ENCODE assay signal across 8 mouse cellular contexts in genomic region chr2:28538817-28539128, GRCm38 (mm10). TPM values are rescaled to one million over a fixed set of nuclear protein-coding genes. Genes with fewer than 3 reads are reported as not detected.
A peak's percentile ranks its signal among the peaks of the same experiment; 100 is the strongest.
DNase-seq lines count a peak whose midpoint lies in the region; ATAC-seq lines count a peak whose summit lies in the region.

No protein-coding gene starts in this region.

- peak; percentile 71 for DNase-seq in gastrocnemius, adult 18-20 months (ENCODE audit: low spot score)
- no peak for DNase-seq in gastrocnemius, postnatal 36 days
- peak; percentile 69 for DNase-seq in Muller cell, postnatal 12 days (ENCODE audit: inconsistent ontology term)
- DNase-seq in left cerebral cortex, adult 9 months (ENCODE audit: low spot score in 2 of 2) = no peak
- DNase-seq in right cerebral cortex, adult 18-20 months = no peak
- no peak for DNase-seq in ovary, postnatal 14 days (ENCODE audit: low spot score)

- ATAC-seq in forebrain, embryonic 16.5 days = no peak

- H3K27ac ChIP-seq in forebrain, embryonic 16.5 days (ENCODE audit: low read length) = peak overlapping the region; percentile 72
- peak overlapping the region; percentile 94 for H3K27ac ChIP-seq in macrophage

- intact Hi-C loops in gastrocnemius, postnatal 36 days (cut with DNase I) = no loop called here

- H3K9me3 ChIP-seq in forebrain, embryonic 16.5 days (ENCODE audit: control insufficient read depth, low read length) = no peaks in the 10 kb centered on the region

- no peaks in the 10 kb centered on the region for H3K27me3 ChIP-seq in forebrain, embryonic 16.5 days (replicated peaks; ENCODE audit: control insufficient read depth, insufficient read depth, low read length)

- 75% methylated on average over 1 of the region's 1 CpGs for WGBS in forebrain, embryonic 16.5 days
- WGBS in macrophage (ENCODE audit: missing documents) = 83% methylated on average over 1 of the region's 1 CpGs

- H3K4me1 ChIP-seq in forebrain, embryonic 16.5 days (replicated peaks; ENCODE audit: control insufficient read depth, insufficient read depth, low read length) = peaks cover 70% of the 10 kb centered on the region

- peaks cover 5% of the 10 kb centered on the region; the same call in 1 of the 2 replicates for H3K36me3 ChIP-seq in forebrain, embryonic 16.5 days (ENCODE audit: control insufficient read depth, insufficient read depth)
- peaks cover 19% of the 10 kb centered on the region; the same call in 1 of the 2 replicates for H3K36me3 ChIP-seq in macrophage (ENCODE audit: inconsistent target)

- H3K4me3 ChIP-seq in forebrain, embryonic 16.5 days (replicated peaks; ENCODE audit: low read length) = no peak overlapping the region
- H3K4me3 ChIP-seq in macrophage (ENCODE audit: inconsistent target) = no peak overlapping the region

- peaks cover 48% of the 10 kb centered on the region; the same call in 1 of the 2 replicates for H3K79me2 ChIP-seq in macrophage (ENCODE audit: inconsistent target)

- H3K4me2 ChIP-seq in forebrain, embryonic 16.5 days (ENCODE audit: low read length) = no peak overlapping the region

- 0 out of 2 replicates have a peak overlapping the region, but pooled peaks have one; percentile 30 for H3K9ac ChIP-seq in forebrain, embryonic 16.5 days (replicated peaks; ENCODE audit: low read depth, low read length)

RNA-seq across cellular contexts. Expression of gene Cel, which starts 24.4 kb away (rescaled TPM):
- under 1 TPM in 1 of 2 experiments, not detected in 1; 0.16 TPM for total RNA-seq in gastrocnemius, adult 18-20 months (2021)
- total RNA-seq in gastrocnemius, postnatal 36 days (2021) = not detected
- not detected in 2 replicates for polyA plus RNA-seq in forebrain, embryonic 16.5 days (2015; fragmentation: Nextera tagmentation; extraction: Ambion mirVana)
- not detected for total RNA-seq in macrophage (2018; cell fraction: chromatin; rRNA removed)
- not detected for total RNA-seq in macrophage (2018; cell fraction: cytosol; rRNA removed)
- total RNA-seq in macrophage (2018; cell fraction: nucleus; rRNA removed) = under 1 TPM in 1 of 26 experiments, not detected in 25; 0.30 TPM
- polyA plus RNA-seq in macrophage (2018) = not detected in 3 replicates

RNA-seq across cellular contexts. Expression of gene Ralgds, which starts 25.8 kb away (rescaled TPM):
- 1 to 10 TPM; 6.1 to 8.9 TPM for total RNA-seq in gastrocnemius, adult 18-20 months (2021)
- 1 to 10 TPM; 8.5 to 9.4 TPM for total RNA-seq in gastrocnemius, postnatal 36 days (2021)
- 83.5 and 83.7 TPM in 2 replicates for polyA plus RNA-seq in forebrain, embryonic 16.5 days (2015; fragmentation: Nextera tagmentation; extraction: Ambion mirVana)
- total RNA-seq in macrophage (2018; cell fraction: chromatin; rRNA removed) = 100 to 1,000 TPM in 22 of 26 experiments, 10 to 100 TPM in 4; 69.8 to 589 (median 271) TPM
- 100 to 1,000 TPM in 7 of 26 experiments, 10 to 100 TPM in 19; 32.4 to 202 (median 56.7) TPM for total RNA-seq in macrophage (2018; cell fraction: cytosol; rRNA removed)
- total RNA-seq in macrophage (2018; cell fraction: nucleus; rRNA removed) = 100 to 1,000 TPM in 18 of 26 experiments, 10 to 100 TPM in 8; 44.8 to 496 (median 216) TPM
- 13.9 to 47.0 TPM (median 37.1 TPM) in 3 replicates for polyA plus RNA-seq in macrophage (2018)

RNA-seq across cellular contexts. Expression of gene Gm10134, which starts 32.9 kb away (rescaled TPM):
- under 1 TPM in 1 of 2 experiments, not detected in 1; 0.74 TPM for total RNA-seq in gastrocnemius, adult 18-20 months (2021)
- total RNA-seq in gastrocnemius, postnatal 36 days (2021) = not detected
- 1.8 and 2.4 TPM in 2 replicates for polyA plus RNA-seq in forebrain, embryonic 16.5 days (2015; fragmentation: Nextera tagmentation; extraction: Ambion mirVana)
- 10 to 100 TPM in 15 of 26 experiments, 1 to 10 TPM in 5, not detected in 6; 3.8 to 89.4 (median 24.4) TPM for total RNA-seq in macrophage (2018; cell fraction: chromatin; rRNA removed)
- total RNA-seq in macrophage (2018; cell fraction: cytosol; rRNA removed) = 10 to 100 TPM in 16 of 26 experiments, 1 to 10 TPM in 10; 4.9 to 36.0 (median 13.7) TPM
- total RNA-seq in macrophage (2018; cell fraction: nucleus; rRNA removed) = 10 to 100 TPM in 23 of 26 experiments, 1 to 10 TPM in 3; 6.2 to 77.9 (median 17.8) TPM
- polyA plus RNA-seq in macrophage (2018) = 4.6 to 7.7 TPM (median 6.7 TPM) in 3 replicates

RNA-seq across cellular contexts. Expression of gene Gbgt1, which starts 42.1 kb away (rescaled TPM):
- total RNA-seq in gastrocnemius, adult 18-20 months (2021) = under 1 TPM; 0.81 to 0.89 TPM
- total RNA-seq in gastrocnemius, postnatal 36 days (2021) = 1 to 10 TPM in 1 of 2 experiments, under 1 TPM in 1; 0.79 to 1.2 TPM
- polyA plus RNA-seq in forebrain, embryonic 16.5 days (2015; fragmentation: Nextera tagmentation; extraction: Ambion mirVana) = 0.51 and 1.2 TPM in 2 replicates
- 10 to 100 TPM in 19 of 26 experiments, 1 to 10 TPM in 7; 1.7 to 70.8 (median 12.5) TPM for total RNA-seq in macrophage (2018; cell fraction: chromatin; rRNA removed)
- total RNA-seq in macrophage (2018; cell fraction: cytosol; rRNA removed) = 10 to 100 TPM in 25 of 26 experiments, 1 to 10 TPM in 1; 10.0 to 56.7 (median 21.5) TPM
- total RNA-seq in macrophage (2018; cell fraction: nucleus; rRNA removed) = 10 to 100 TPM in 25 of 26 experiments, 1 to 10 TPM in 1; 9.4 to 81.2 (median 27.4) TPM
- polyA plus RNA-seq in macrophage (2018) = 5.3 to 10.9 TPM (median 10.7 TPM) in 3 replicates

RNA-seq across cellular contexts. Expression of gene Gtf3c5, which starts 44.8 kb away (rescaled TPM):
- total RNA-seq in gastrocnemius, adult 18-20 months (2021) = 1 to 10 TPM; 7.2 to 8.9 TPM
- 1 to 10 TPM; 5.9 to 6.2 TPM for total RNA-seq in gastrocnemius, postnatal 36 days (2021)
- 40.5 and 43.3 TPM in 2 replicates for polyA plus RNA-seq in forebrain, embryonic 16.5 days (2015; fragmentation: Nextera tagmentation; extraction: Ambion mirVana)
- 10 to 100 TPM; 12.5 to 34.3 (median 22.0) TPM for total RNA-seq in macrophage (2018; cell fraction: chromatin; rRNA removed)
- total RNA-seq in macrophage (2018; cell fraction: cytosol; rRNA removed) = 10 to 100 TPM in 24 of 26 experiments, 1 to 10 TPM in 2; 9.4 to 14.0 (median 11.9) TPM
- total RNA-seq in macrophage (2018; cell fraction: nucleus; rRNA removed) = 10 to 100 TPM in 25 of 26 experiments, 1 to 10 TPM in 1; 8.8 to 26.6 (median 17.7) TPM
- 10.4 to 14.6 TPM (median 10.5 TPM) in 3 replicates for polyA plus RNA-seq in macrophage (2018)

Comparison
In these comparisons a context has a peak if more than half of its experiments do, and no peak if none do; other contexts are left out.
1. DNase-seq: peak in gastrocnemius, adult 18-20 months (single experiment) and Muller cell, postnatal 12 days (single experiment); none in gastrocnemius, postnatal 36 days (0 of 2), left cerebral cortex, adult 9 months (0 of 2), right cerebral cortex, adult 18-20 months (single experiment) and ovary, postnatal 14 days (single experiment).